Mouse (Mus musculus) embryo, embryonic 10.5 days (tissue): ENCODE data around the gene Map2k2.
A peak's percentile ranks its signal among the peaks of the same experiment; 100 is the strongest.
"Not testable (repeated sequence)": the region's sequence is repeated elsewhere in the genome, so short reads cannot be mapped to it uniquely, and the experiment has no call there.

ENCODE experiments used
- DNase-seq: peaks from one replicate; pipeline ENCODE4 v3.0.0-alpha.2; 2015; ENCODE audit warnings: low spot score

Map2k2 gene

DNA sequence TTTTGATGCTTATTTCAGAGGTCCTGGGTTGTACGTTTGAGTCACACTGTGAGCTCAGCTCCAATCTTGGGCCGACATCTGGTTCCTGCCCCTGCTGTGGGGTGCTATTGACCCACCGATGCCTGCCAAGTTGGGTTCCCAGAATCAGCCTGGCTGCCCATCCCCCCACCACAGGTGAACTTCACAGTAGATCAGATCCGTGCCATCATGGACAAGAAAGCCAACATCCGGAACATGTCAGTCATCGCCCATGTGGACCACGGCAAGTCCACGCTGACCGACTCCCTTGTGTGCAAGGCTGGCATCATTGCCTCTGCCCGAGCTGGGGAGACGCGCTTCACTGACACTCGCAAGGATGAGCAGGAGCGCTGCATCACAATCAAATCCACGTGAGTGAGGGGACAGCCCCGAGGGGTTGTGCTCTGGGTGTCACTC lies 71.8 kb downstream of the Map2k2 start:
- DNase-seq = no peak

DNA sequence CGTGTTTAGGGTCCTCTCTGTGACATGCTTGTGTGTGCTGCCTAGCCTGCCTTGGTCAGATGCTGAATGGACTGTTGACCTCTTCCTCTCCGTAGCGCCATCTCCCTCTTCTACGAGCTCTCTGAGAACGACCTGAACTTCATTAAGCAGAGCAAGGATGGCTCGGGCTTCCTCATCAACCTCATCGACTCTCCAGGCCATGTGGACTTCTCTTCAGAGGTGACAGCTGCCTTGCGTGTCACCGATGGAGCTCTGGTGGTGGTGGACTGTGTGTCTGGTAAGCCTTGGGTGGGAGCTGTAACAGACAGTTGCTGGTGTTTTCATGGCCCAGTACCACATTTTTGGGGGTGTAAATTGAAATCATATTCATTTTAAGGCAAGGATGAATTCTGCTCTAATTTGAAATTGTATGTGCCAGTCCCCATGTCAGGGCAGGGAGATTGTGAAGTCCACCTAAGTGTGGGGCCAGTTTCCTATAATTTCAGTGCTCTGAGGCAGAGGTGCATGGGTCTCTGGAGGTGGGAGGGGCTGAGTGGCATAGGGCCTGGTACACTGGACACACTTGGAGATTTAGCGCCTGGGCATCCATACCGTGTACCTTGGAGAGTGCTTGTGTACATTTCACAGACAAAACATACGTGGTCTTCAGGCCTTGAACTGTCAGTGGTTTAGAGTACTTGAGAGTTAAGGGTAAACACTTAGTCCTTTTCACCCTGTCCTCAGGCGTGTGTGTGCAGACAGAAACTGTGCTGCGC lies 72.4 kb downstream of the Map2k2 start:
- DNase-seq = no peak

DNA sequence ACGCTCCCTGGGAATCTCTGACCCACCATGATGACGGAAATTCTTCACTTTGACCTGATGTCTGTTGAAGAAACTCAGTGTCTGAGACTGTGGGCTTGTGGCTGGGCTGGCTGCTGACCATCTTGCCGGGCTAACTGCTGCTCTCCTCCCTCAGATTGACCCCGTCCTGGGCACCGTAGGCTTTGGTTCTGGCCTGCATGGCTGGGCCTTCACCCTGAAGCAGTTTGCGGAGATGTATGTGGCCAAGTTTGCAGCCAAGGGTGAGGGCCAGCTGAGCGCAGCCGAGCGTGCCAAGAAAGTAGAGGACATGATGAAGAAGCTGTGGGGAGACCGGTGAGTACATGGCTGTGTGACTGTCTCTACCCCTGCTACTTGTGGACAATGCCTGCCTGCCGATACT lies 73.2 kb downstream of the Map2k2 start:
- DNase-seq = no peak

- DNase-seq = no peak
Measured at GRCm38 (mm10) chr10:81179451-81180342, 74.0 kb downstream of the Map2k2 start.

GRCm38 (mm10) chr10:81180946-81181345 lies 75.2 kb downstream of the Map2k2 start:
- DNase-seq = no peak

GRCm38 (mm10) chr10:81181860-81182259 lies 76.1 kb downstream of the Map2k2 start:
- not testable (repeated sequence) for DNase-seq

- peak; percentile 100 for DNase-seq
Measured at GRCm38 (mm10) chr10:81182336-81183333, 76.9 kb downstream of the Map2k2 start, which contains the start of gene Dapk3. TSS of gene Dapk3 (plus strand) at chr10:81183005.
